Mouse (Mus musculus) myocyte (in vitro differentiated cells): ENCODE results near the gene Gm20388. TPM values are rescaled to one million over a fixed set of nuclear protein-coding genes. Genes with fewer than 3 reads are reported as not detected.

Experiments used
- H3K27me3 ChIP-seq: one replicate; pipeline ENCODE4 v1.6.1; 2011; ENCODE audit not compliant: control insufficient read depth, insufficient read depth, insufficient read length
- H3K36me3 ChIP-seq: one replicate; pipeline ENCODE4 v1.6.1; 2011; ENCODE audit not compliant: control insufficient read depth, insufficient read depth
- H3K4me2 ChIP-seq: one replicate; pipeline ENCODE4 v1.6.1; 2011; ENCODE audit warnings: low read depth, control low read depth
- H3K4me3 ChIP-seq: one replicate; pipeline ENCODE4 v1.5.1; 2011; ENCODE audit warnings: mild to moderate bottlenecking, control low read depth, moderate library complexity
- H3K79me2 ChIP-seq: one replicate; pipeline ENCODE4 v1.6.1; 2011; ENCODE audit not compliant: control insufficient read depth, insufficient read depth
- H3ac ChIP-seq: one replicate; pipeline ENCODE4 v1.6.1; 2011; ENCODE audit not compliant: control insufficient read depth, insufficient read length
- CEBPB ChIP-seq: IDR thresholded peaks from 2 replicates; pipeline ENCODE4 v1.6.1; 2011; ENCODE audit warnings: mild to moderate bottlenecking, moderate library complexity; ENCODE audit not compliant: poor library complexity, insufficient read depth, severe bottlenecking
- E2F4 ChIP-seq: IDR thresholded peaks from one replicate; pipeline ENCODE4 v1.6.1; 2011; ENCODE audit warnings: mild to moderate bottlenecking, control low read depth, moderate library complexity; ENCODE audit not compliant: insufficient read depth
- MAX ChIP-seq: IDR thresholded peaks from one replicate; pipeline ENCODE4 v1.6.1; 2011; ENCODE audit warnings: low read depth, mild to moderate bottlenecking, control low read depth
- MYOD1 ChIP-seq, 3 experiments: IDR thresholded peaks; one replicate each; pipeline ENCODE4 v1.6.1; 2011; ENCODE audit warnings: control low read depth in 2 of 3, low read depth in 2 of 3, mild to moderate bottlenecking in 2 of 3, moderate library complexity in 1 of 3; ENCODE audit not compliant: insufficient read length in 2 of 3, control insufficient read depth in 1 of 3
- MYOG ChIP-seq, 3 experiments: IDR thresholded peaks; one replicate each; pipeline ENCODE4 v1.6.1; 2011; ENCODE audit warnings: control low read depth in 2 of 3, low read depth in 2 of 3, mild to moderate bottlenecking in 2 of 3; ENCODE audit not compliant: insufficient read length in 2 of 3, control insufficient read depth in 1 of 3, insufficient read depth in 1 of 3
- POLR2A ChIP-seq: IDR thresholded peaks from one replicate; pipeline ENCODE4 v1.6.1; 2011; ENCODE audit warnings: low read depth, mild to moderate bottlenecking, control low read depth, moderate library complexity; ENCODE audit not compliant: insufficient read length
- POLR2AphosphoS2 ChIP-seq: IDR thresholded peaks from one replicate; pipeline ENCODE4 v1.6.1; 2011; ENCODE audit warnings: low read depth, control low read depth; ENCODE audit not compliant: insufficient read length
- REST ChIP-seq: IDR thresholded peaks from one replicate; pipeline ENCODE4 v1.6.1; 2011; ENCODE audit warnings: mild to moderate bottlenecking, control low read depth, moderate library complexity; ENCODE audit not compliant: insufficient read depth, insufficient read length
- SRF ChIP-seq: IDR thresholded peaks from one replicate; pipeline ENCODE4 v1.6.1; 2011; ENCODE audit warnings: low read depth; ENCODE audit not compliant: control insufficient read depth, insufficient read length
- TCF3 ChIP-seq: IDR thresholded peaks from one replicate; pipeline ENCODE4 v1.6.1; 2011; ENCODE audit warnings: low read depth, control low read depth; ENCODE audit not compliant: insufficient read length
- USF1 ChIP-seq: IDR thresholded peaks from one replicate; pipeline ENCODE4 v1.6.1; 2011; ENCODE audit warnings: low read depth, mild to moderate bottlenecking, control low read depth, moderate library complexity
- polyA plus RNA-seq: library from polyadenylated mRNA; unstranded; fragments of >200 nt; fragmentation: generic; extraction: Trizol; gene quantifications from one replicate; pipeline ENCODE4 v1.2.1, GENCODE M21; 2012; ENCODE audit warnings: missing spikeins

Gm20388 gene
- polyA plus RNA-seq, 1 experiment = 15.3 TPM

DNA sequence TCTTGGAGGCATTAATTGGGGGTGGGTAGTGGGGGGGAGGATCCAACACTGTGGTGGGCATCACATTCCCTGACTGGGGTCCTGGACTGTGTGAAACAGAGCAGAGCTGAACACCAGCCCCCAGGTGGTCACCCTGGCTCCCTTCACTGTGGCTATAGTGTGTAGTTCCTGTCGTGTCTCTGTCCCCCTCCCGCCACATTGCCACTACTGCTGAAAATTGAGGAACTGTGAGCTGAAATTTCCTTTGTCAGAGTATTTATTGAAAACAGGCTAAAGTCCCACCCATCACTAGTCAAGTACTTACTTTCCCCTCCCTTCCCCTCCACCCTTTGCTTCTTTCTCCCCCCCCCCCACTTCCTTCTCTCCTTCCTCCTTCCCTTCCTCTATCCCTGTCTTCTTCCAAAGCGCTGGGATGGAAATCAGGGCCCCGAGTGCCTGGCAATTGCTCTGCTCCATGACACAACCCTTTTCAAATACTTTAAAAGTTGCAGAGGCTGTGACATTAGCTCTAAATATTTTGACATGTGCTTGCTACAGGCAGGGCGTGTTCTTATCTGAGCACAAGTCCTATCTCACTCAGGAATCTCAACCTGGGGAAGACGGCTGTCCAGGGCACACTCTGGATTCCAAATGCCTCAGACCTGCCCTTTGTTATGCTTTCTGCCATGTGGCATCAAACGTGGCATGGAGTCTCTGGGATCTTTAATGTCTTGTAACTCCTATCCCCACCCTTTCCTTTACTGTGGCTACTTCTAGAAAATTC, 1200.7 kb downstream of the Gm20388 start:
- no peak overlapping the region for H3K4me3 ChIP-seq
- no peaks in the 10 kb centered on the region for H3K27me3 ChIP-seq
- no peak overlapping the region for H3K4me2 ChIP-seq
- H3ac ChIP-seq = no peak overlapping the region
- H3K36me3 ChIP-seq = no peaks in the 10 kb centered on the region
- H3K79me2 ChIP-seq = peaks cover 15% of the 10 kb centered on the region
- TF ChIP-seq POLR2A (no peak), MYOD1 (IDR thresholded peaks at IDR 0.05; ENCODE audit: control insufficient read depth in 1 of 3, insufficient read length in 2 of 3, low read depth in 2 of 3) (no peak), POLR2AphosphoS2 (no peak), USF1 (no peak), SRF (no peak)

DNA sequence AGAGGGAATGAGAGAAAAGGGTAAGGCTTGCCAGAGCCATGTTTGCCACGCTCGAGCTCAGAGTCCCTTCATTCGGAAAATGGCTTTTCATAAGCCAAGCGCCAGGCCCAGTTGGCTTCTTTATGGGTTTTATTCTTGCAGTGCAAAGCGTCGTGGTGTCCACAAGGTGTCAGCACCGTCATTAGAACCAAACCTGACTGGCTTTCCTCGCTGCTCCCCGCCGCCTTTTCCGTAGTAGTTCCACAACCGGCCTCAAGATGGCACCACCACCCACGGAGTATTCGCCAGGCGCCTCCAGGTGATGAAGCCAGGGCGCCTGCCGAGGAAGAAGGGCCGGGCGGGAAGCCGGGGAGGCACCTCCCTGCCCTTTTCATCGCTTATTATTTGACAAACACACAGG, 1202.6 kb downstream of the Gm20388 start:
- no peaks in the 10 kb centered on the region for H3K36me3 ChIP-seq
- peak overlapping the region; percentile 60 for H3K4me2 ChIP-seq
- H3ac ChIP-seq = no peak overlapping the region
- H3K79me2 ChIP-seq = peaks cover 7% of the 10 kb centered on the region
- H3K4me3 ChIP-seq = no peak overlapping the region
- H3K27me3 ChIP-seq = no peaks in the 10 kb centered on the region
- TF ChIP-seq MYOD1 (IDR thresholded peaks at IDR 0.05; ENCODE audit: control insufficient read depth in 1 of 3, insufficient read length in 2 of 3, low read depth in 2 of 3) (no peak), E2F4 (no peak), MYOG (IDR thresholded peaks at IDR 0.05; ENCODE audit: control insufficient read depth in 1 of 3, insufficient read depth in 1 of 3, insufficient read length in 2 of 3, low read depth in 2 of 3) (no peak), POLR2AphosphoS2 (no peak), TCF3 (no peak), SRF (peak; percentile 81), POLR2A (no peak)

DNA sequence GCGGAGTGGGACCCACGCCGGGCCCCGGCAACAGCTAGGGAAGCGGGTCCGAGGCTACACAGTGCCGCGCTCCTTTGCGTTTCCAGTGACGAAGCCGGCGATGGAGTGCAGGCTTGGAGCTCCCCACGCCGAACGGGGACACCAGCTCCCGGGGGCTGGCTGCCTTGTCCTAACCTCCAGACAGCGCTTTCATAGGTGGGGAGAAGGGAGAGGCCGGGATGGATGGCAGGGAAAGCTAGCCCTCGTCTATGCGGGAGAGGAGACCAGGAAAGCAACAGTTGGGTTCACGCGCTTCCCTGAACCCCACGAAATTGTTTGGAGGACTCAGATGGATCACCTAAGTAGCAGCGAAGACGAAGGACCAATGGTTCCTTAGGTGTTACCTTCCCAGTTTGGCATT, 1204.5 kb downstream of the Gm20388 start:
- Histone ChIP-seq H3K4me3 (no peak overlapping the region), H3ac (no peak overlapping the region), H3K36me3 (no peaks in the 10 kb centered on the region), H3K4me2 (peak overlapping the region; percentile 55), H3K79me2 (peaks cover 26% of the 10 kb centered on the region), H3K27me3 (no peaks in the 10 kb centered on the region)
- TF ChIP-seq REST (no peak), SRF (no peak), POLR2A (no peak), TCF3 (no peak), POLR2AphosphoS2 (no peak), MAX (no peak), CEBPB (no peak)

DNA sequence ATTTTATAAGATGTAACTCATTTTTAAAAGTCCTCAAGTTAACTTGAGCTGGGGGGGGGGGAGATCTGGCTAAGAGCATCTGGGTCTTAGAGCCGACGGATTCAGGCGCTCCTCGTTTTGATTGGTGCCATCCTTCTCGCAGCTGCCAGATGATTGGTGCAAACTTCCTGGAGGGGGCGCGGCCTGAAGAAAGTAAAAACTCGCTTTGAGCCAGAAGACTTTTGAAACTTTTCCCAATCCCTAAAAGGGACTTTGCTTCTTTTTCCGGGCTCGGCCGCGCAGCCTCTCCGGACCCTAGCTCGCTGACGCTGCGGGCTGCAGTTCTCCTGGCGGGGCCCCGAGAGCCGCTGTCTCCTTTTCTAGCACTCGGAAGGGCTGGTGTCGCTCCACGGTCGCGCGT, 1205.3 kb downstream of the Gm20388 start, which contains the start of gene Foxc2:
TSS of gene Foxc2 (plus strand) at position 224 of the 400 bp plus-strand sequence.
- H3ac ChIP-seq = peak within 1 kb of the TSS; percentile 78
- H3K79me2 ChIP-seq = peaks cover 34% of the 10 kb centered on the region
- peak within 1 kb of the TSS; percentile 98 for H3K4me2 ChIP-seq
- peak within 1 kb of the TSS; percentile 82 for H3K4me3 ChIP-seq
- TF ChIP-seq TCF3 (no peak), USF1 (no peak), REST (no peak), MAX (no peak), POLR2A (peak; percentile 60), MYOD1 (IDR thresholded peaks at IDR 0.05; ENCODE audit: control insufficient read depth in 1 of 3, insufficient read length in 2 of 3, low read depth in 2 of 3) (no peak), POLR2AphosphoS2 (peak; percentile 46), E2F4 (no peak), SRF (no peak), CEBPB (no peak)
- H3K27me3 ChIP-seq = no peaks in the 10 kb centered on the region
- H3K36me3 ChIP-seq = no peaks in the 10 kb centered on the region

DNA sequence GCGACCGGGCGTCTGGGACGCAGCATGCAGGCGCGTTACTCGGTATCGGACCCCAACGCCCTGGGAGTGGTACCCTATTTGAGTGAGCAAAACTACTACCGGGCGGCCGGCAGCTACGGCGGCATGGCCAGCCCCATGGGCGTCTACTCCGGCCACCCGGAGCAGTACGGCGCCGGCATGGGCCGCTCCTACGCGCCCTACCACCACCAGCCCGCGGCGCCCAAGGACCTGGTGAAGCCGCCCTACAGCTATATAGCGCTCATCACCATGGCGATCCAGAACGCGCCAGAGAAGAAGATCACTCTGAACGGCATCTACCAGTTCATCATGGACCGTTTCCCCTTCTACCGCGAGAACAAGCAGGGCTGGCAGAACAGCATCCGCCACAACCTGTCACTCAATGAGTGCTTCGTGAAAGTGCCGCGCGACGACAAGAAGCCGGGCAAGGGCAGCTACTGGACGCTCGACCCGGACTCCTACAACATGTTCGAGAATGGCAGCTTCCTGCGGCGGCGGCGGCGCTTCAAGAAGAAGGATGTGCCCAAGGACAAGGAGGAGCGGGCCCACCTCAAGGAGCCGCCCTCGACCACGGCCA, 1206.0 kb downstream of the Gm20388 start:
- H3ac ChIP-seq = peak overlapping the region; percentile 78
- H3K4me3 ChIP-seq = peak overlapping the region; percentile 82
- H3K79me2 ChIP-seq = peaks cover 39% of the 10 kb centered on the region
- no peaks in the 10 kb centered on the region for H3K36me3 ChIP-seq
- TF ChIP-seq MAX = no peak
- no peak for TF ChIP-seq CEBPB
- no peak for TF ChIP-seq POLR2AphosphoS2
- peak in 1 of 3 experiments; percentile 4 for TF ChIP-seq MYOD1 (IDR thresholded peaks at IDR 0.05; ENCODE audit: control insufficient read depth in 1 of 3, insufficient read length in 2 of 3, low read depth in 2 of 3)
- TF ChIP-seq TCF3 = no peak
- TF ChIP-seq E2F4 = no peak
- no peak for TF ChIP-seq USF1
- H3K27me3 ChIP-seq = no peaks in the 10 kb centered on the region
- H3K4me2 ChIP-seq = peak overlapping the region; percentile 98
